Mouse (Mus musculus): ENCODE results near the gene Gm45837. TPM values are rescaled to one million over a fixed set of nuclear protein-coding genes. Genes with fewer than 3 reads are reported as not detected.
A peak's percentile ranks its signal among the peaks of the same experiment; 100 is the strongest.

Gm45837 gene
- total RNA-seq, 1 experiment: not detected

DNA sequence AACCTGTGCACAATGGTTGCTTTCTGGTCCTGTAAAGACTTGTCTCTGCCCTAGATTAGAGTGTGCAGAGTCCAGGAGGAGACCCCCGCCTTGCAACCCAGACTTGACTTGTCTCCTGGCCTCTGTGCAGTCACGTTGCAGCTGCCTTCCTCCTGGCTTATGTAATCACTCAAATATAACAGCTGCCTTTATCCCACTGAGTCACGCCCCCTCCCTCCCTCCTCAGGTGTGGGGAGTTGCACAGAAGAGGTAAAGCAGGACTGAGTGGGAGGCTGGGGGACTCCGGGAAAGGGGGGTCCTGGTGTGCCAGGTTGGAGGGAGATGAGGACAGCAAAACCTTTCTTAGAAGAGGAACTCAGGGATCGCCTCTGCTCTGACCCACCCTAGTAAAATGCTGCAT is 5.7 kb downstream of the Gm45837 start:
- no peak for DNase-seq (ENCODE audit: low read depth, low spot score)
- H3K4me3 ChIP-seq (ENCODE audit: insufficient read depth in 1 of 2, low read depth in 1 of 2, low read length in 2 of 2, poor library complexity in 1 of 2, severe bottlenecking in 1 of 2): no peak overlapping the region
- TF ChIP-seq ZNF384 (IDR thresholded peaks at IDR 0.05; ENCODE audit: low read depth, low read length) (no peak), CHD2 (IDR thresholded peaks at IDR 0.05; ENCODE audit: low read depth, low read length) (no peak), MAFK (IDR thresholded peaks at IDR 0.05; ENCODE audit: insufficient read depth, low read depth, low read length) (no peak), HCFC1 (IDR thresholded peaks at IDR 0.05; ENCODE audit: borderline replicate concordance, insufficient read depth, low read length) (no peak), ZC3H11A (IDR thresholded peaks at IDR 0.05; ENCODE audit: borderline replicate concordance, low read depth, low read length) (no peak)
- peaks cover 0 to 13% of the 10 kb centered on the region in 2 experiments; a peak in 1 of 4 replicates for H3K4me1 ChIP-seq (ENCODE audit: control insufficient read depth in 2 of 2, insufficient read depth in 2 of 2, low read length in 2 of 2, poor library complexity in 1 of 2)
- in situ Hi-C loops (cut with MboI; ENCODE audit: low sequenced_read_pairs in 2 of 2, unreplicated experiment in 2 of 2): no loop called here
- no peak overlapping the region for H3K27ac ChIP-seq (ENCODE audit: insufficient read depth, low read depth, low read length, poor library complexity, severe bottlenecking)
- H3K36me3 ChIP-seq (ENCODE audit: control insufficient read depth, insufficient read depth, low read length, poor library complexity, severe bottlenecking): no peaks in the 10 kb centered on the region; the same call in 1 of the 2 replicates
- no peaks in the 10 kb centered on the region for H3K9me3 ChIP-seq (ENCODE audit: control insufficient read depth, insufficient read depth, low read depth, low read length)
- no peak overlapping the region for H3K9ac ChIP-seq (ENCODE audit: insufficient read depth, low read depth, low read length, poor library complexity, severe bottlenecking)

DNA sequence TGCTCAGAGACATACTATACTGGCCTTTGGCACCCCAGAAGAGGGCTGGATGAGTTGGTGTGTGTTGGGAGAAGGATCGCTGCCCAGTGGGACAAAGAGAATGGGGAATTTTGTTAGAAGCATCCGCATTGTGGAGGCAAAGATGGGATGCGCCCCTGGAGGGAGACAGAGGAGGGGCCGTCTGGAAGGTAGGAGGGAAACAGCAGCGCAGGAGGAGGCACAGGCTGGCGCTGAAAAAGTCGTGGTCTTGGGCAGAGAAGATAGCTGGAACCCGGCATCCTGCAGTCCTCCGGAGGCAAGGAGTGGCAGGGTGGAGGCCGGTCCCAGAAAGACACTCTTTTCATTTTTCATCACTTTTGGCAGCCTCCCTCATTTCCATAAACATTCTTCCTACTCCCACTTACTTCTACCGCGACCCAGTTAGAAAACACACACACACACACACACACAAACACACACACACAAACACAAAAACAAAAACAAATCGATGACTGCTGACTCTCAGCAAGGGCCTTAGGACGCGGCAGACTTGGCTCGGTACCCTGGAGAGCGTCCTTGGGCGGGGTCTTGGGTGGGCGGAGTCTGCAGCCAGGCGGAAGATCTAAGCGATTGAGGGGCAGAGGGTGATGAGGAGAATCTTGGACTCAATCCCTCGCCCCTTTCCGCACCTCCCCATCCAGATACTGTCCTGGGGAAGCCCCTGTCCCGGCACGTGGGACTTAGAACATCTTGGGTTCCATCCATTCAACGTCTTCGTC is 8.5 kb downstream of the Gm45837 start:
- H3K4me3 ChIP-seq (ENCODE audit: insufficient read depth in 1 of 2, low read depth in 1 of 2, low read length in 2 of 2, poor library complexity in 1 of 2, severe bottlenecking in 1 of 2): no peak overlapping the region
- TF ChIP-seq CHD2 (IDR thresholded peaks at IDR 0.05; ENCODE audit: low read depth, low read length): no peak
- TF ChIP-seq ZC3H11A (IDR thresholded peaks at IDR 0.05; ENCODE audit: borderline replicate concordance, low read depth, low read length): no peak
- no peak for TF ChIP-seq ZNF384 (IDR thresholded peaks at IDR 0.05; ENCODE audit: low read depth, low read length)
- no peak for TF ChIP-seq MAFK (IDR thresholded peaks at IDR 0.05; ENCODE audit: insufficient read depth, low read depth, low read length)
- TF ChIP-seq HCFC1 (IDR thresholded peaks at IDR 0.05; ENCODE audit: borderline replicate concordance, insufficient read depth, low read length): no peak
- peaks cover 0 to 13% of the 10 kb centered on the region in 2 experiments; a peak in 1 of 4 replicates for H3K4me1 ChIP-seq (ENCODE audit: control insufficient read depth in 2 of 2, insufficient read depth in 2 of 2, low read length in 2 of 2, poor library complexity in 1 of 2)
- peak; percentile 55 for DNase-seq (ENCODE audit: low read depth, low spot score)
- H3K36me3 ChIP-seq (ENCODE audit: control insufficient read depth, insufficient read depth, low read length, poor library complexity, severe bottlenecking): no peaks in the 10 kb centered on the region; the same call in 1 of the 2 replicates
- H3K27ac ChIP-seq (ENCODE audit: insufficient read depth, low read depth, low read length, poor library complexity, severe bottlenecking): no peak overlapping the region
- no peaks in the 10 kb centered on the region for H3K9me3 ChIP-seq (ENCODE audit: control insufficient read depth, insufficient read depth, low read depth, low read length)
- in situ Hi-C loops (cut with MboI; ENCODE audit: low sequenced_read_pairs in 2 of 2, unreplicated experiment in 2 of 2): no loop called here
- no peak overlapping the region for H3K9ac ChIP-seq (ENCODE audit: insufficient read depth, low read depth, low read length, poor library complexity, severe bottlenecking)

DNA sequence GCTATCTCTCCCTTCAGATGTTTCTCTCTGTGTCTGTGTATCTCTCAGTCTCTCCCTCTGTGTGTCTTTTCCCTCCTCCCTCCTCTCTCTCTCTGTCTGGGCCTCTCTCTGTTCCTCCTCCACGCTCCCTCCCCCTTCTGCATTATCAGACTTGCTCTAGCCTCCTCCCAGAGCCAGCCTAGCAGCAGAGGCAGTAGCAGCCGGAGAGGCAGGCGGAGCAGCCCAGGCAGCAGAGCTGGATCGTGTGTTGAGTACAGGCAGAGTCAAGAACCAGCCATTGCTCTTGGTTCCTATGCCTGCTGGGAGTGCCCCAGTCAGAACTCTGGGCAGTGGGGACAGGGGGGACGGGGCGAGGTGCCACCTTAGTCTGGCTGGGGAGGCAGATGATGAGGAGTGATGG is 10.8 kb downstream of the Gm45837 start, which contains the start of gene Pde2a:
Gene Pde2a, plus strand, starts transcription at position 163 of the 400 bp plus-strand sequence.
- Histone ChIP-seq H3K9me3 (ENCODE audit: control insufficient read depth, insufficient read depth, low read depth, low read length) (no peaks in the 10 kb centered on the region), H3K36me3 (ENCODE audit: control insufficient read depth, insufficient read depth, low read length, poor library complexity, severe bottlenecking) (no peaks in the 10 kb centered on the region), H3K4me3 (ENCODE audit: insufficient read depth in 1 of 2, low read depth in 1 of 2, low read length in 2 of 2, poor library complexity in 1 of 2, severe bottlenecking in 1 of 2) (no peak within 1 kb of the TSS), H3K9ac (ENCODE audit: insufficient read depth, low read depth, low read length, poor library complexity, severe bottlenecking) (no peak within 1 kb of the TSS), H3K4me1 (ENCODE audit: control insufficient read depth in 2 of 2, insufficient read depth in 2 of 2, low read length in 2 of 2, poor library complexity in 1 of 2) (peaks cover 0 to 2% of the 10 kb centered on the region in 2 experiments; a peak in 1 of 4 replicates), H3K27ac (ENCODE audit: insufficient read depth, low read depth, low read length, poor library complexity, severe bottlenecking) (no peak within 1 kb of the TSS)
- TF ChIP-seq CHD2 (IDR thresholded peaks at IDR 0.05; ENCODE audit: low read depth, low read length): no peak
- no peak for TF ChIP-seq ZNF384 (IDR thresholded peaks at IDR 0.05; ENCODE audit: low read depth, low read length)
- TF ChIP-seq HCFC1 (IDR thresholded peaks at IDR 0.05; ENCODE audit: borderline replicate concordance, insufficient read depth, low read length): no peak
- TF ChIP-seq ZC3H11A (IDR thresholded peaks at IDR 0.05; ENCODE audit: borderline replicate concordance, low read depth, low read length): no peak
- TF ChIP-seq MAFK (IDR thresholded peaks at IDR 0.05; ENCODE audit: insufficient read depth, low read depth, low read length): no peak
- in situ Hi-C loops (cut with MboI; ENCODE audit: low sequenced_read_pairs in 2 of 2, unreplicated experiment in 2 of 2): no loop called here
- no peak for DNase-seq (ENCODE audit: low read depth, low spot score)

DNA sequence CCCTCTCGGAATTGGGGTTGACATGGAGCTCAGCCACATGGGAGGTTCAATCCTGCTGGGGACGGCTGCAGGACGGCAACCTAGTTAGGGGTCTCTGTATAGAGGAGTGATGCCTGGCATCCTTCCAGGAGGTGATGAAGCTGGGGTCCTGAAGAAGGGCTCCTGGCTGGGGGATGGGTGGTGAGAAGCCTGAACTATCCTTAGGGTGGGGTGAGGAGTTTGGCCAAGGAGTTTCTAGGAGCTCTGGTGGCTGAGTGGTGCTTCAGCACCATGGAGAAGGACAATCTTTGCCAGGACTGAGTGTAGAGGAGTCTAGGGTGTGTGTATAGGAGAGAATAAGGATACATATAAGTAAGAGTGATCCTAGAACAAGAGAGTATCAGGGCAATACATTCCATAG is 11.4 kb downstream of the Gm45837 start:
- H3K27ac ChIP-seq (ENCODE audit: insufficient read depth, low read depth, low read length, poor library complexity, severe bottlenecking): no peak overlapping the region
- in situ Hi-C loops (cut with MboI; ENCODE audit: low sequenced_read_pairs in 2 of 2, unreplicated experiment in 2 of 2): no loop called here
- H3K9me3 ChIP-seq (ENCODE audit: control insufficient read depth, insufficient read depth, low read depth, low read length): no peaks in the 10 kb centered on the region
- no peak overlapping the region for H3K9ac ChIP-seq (ENCODE audit: insufficient read depth, low read depth, low read length, poor library complexity, severe bottlenecking)
- TF ChIP-seq HCFC1 (IDR thresholded peaks at IDR 0.05; ENCODE audit: borderline replicate concordance, insufficient read depth, low read length) (no peak), CHD2 (IDR thresholded peaks at IDR 0.05; ENCODE audit: low read depth, low read length) (no peak), ZC3H11A (IDR thresholded peaks at IDR 0.05; ENCODE audit: borderline replicate concordance, low read depth, low read length) (no peak), MAFK (IDR thresholded peaks at IDR 0.05; ENCODE audit: insufficient read depth, low read depth, low read length) (no peak), ZNF384 (IDR thresholded peaks at IDR 0.05; ENCODE audit: low read depth, low read length) (no peak)
- peaks cover 0 to 2% of the 10 kb centered on the region in 2 experiments; a peak in 1 of 4 replicates for H3K4me1 ChIP-seq (ENCODE audit: control insufficient read depth in 2 of 2, insufficient read depth in 2 of 2, low read length in 2 of 2, poor library complexity in 1 of 2)
- no peak overlapping the region for H3K4me3 ChIP-seq (ENCODE audit: insufficient read depth in 1 of 2, low read depth in 1 of 2, low read length in 2 of 2, poor library complexity in 1 of 2, severe bottlenecking in 1 of 2)
- H3K36me3 ChIP-seq (ENCODE audit: control insufficient read depth, insufficient read depth, low read length, poor library complexity, severe bottlenecking): no peaks in the 10 kb centered on the region
- peak; percentile 31 for DNase-seq (ENCODE audit: low read depth, low spot score)

All from ES-E14 (cell line).